Mouse (Mus musculus): ENCODE data around the gene Tlk1. TPM values are rescaled to one million over a fixed set of nuclear protein-coding genes. Genes with fewer than 3 reads are reported as not detected.

Tlk1 gene
- total and polyA plus RNA-seq, 3 experiments, result 13.1 to 37.6 (median 17.4) TPM

DNA sequence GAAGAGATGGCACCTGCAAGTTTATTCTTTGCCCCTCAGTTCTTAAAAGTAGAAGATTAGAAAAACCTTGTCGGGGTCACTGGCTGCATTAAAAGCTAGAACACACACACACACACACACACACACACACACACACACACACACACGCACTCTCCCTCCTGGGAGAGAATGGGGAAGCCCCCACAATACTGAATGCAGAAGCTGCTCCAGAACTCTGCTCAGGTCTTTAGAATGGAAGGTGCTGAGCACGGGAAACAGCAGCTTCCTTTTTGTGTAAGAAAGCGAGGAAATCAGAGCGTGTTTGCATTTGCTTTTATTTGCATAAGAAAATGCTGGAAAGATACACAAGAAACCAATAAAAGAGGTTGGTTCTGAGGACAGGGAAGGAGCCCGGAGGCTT is 45.3 kb upstream of the Tlk1 start:
- Histone ChIP-seq H3K9me3 (replicated peaks; ENCODE audit: low read length) (no peaks in the 10 kb centered on the region), H3K27me3 (replicated peaks) (peaks cover 3% of the 10 kb centered on the region), H3K4me3 (replicated peaks in 1 of 3; ENCODE audit: low read depth in 2 of 3, low read length in 2 of 3, poor library complexity in 1 of 3) (no peak overlapping the region), H3K27ac (ENCODE audit: insufficient read depth, low read depth) (no peak overlapping the region), H3K9ac (ENCODE audit: insufficient read depth, low read depth) (no peak overlapping the region), H3K4me2 (ENCODE audit: insufficient read depth, low read depth, poor library complexity, severe bottlenecking) (peak overlapping the region; percentile 87), H3K4me1 (ENCODE audit: control insufficient read depth in 1 of 2, insufficient read depth in 2 of 2) (peaks cover 14 to 35% of the 10 kb centered on the region in 2 experiments), H3K79me2 (replicated peaks; ENCODE audit: control insufficient read depth, extremely low read depth, insufficient read depth, poor library complexity, severe bottlenecking) (no peaks in the 10 kb centered on the region), H3K36me3 (replicated peaks in 1 of 2; ENCODE audit: control insufficient read depth in 1 of 2, insufficient read depth in 1 of 2, low read length in 1 of 2) (no peaks in the 10 kb centered on the region)
- in situ Hi-C loops (cut with MboI; ENCODE audit: low pct_ligation_motif_present, low pct_unique_long_range_greater_than_20kb, low sequenced_read_pairs), result no loop called here
- TF ChIP-seq MAFK (IDR thresholded peaks at IDR 0.05; ENCODE audit: insufficient replicate concordance, low read length), result peak; percentile 89
- TF ChIP-seq EP300 (IDR thresholded peaks at IDR 0.05; ENCODE audit: low read length), result peak; percentile 86
- no peak for TF ChIP-seq E2F4 (IDR thresholded peaks at IDR 0.05; ENCODE audit: insufficient replicate concordance, low read depth, low read length)
- TF ChIP-seq HCFC1 (IDR thresholded peaks at IDR 0.05; ENCODE audit: low read depth, low read length), result 0 out of 2 replicates have a peak, but pooled peaks have one; percentile 43
- TF ChIP-seq ETS1 (conservative IDR thresholded peaks at IDR 0.05; ENCODE audit: low read depth, low read length), result peak; percentile 82
- TF ChIP-seq USF1 (IDR thresholded peaks at IDR 0.05; ENCODE audit: low read depth, low read length), result no peak
- TF ChIP-seq CHD2 (IDR thresholded peaks at IDR 0.05; ENCODE audit: low read length), result peak; percentile 41; the same call in 1 of the 2 replicates
- TF ChIP-seq UBTF (IDR thresholded peaks at IDR 0.05; ENCODE audit: low read depth, low read length), result no peak
- TF ChIP-seq ZMIZ1 (IDR thresholded peaks at IDR 0.05; ENCODE audit: low read depth, low read length), result no peak
- peak; percentile 31; the same call in 1 of the 2 replicates for TF ChIP-seq SMC3 (IDR thresholded peaks at IDR 0.05; ENCODE audit: low read depth, low read length)
- peak; percentile 83; the same call in 1 of the 2 replicates for TF ChIP-seq RCOR1 (conservative IDR thresholded peaks at IDR 0.05; ENCODE audit: low read depth, low read length)
- no peak for TF ChIP-seq CTCF (conservative IDR thresholded peaks at IDR 0.05 in 1 of 2, IDR thresholded peaks at IDR 0.05 in 1 of 2; ENCODE audit: low read depth in 2 of 2, low read length in 2 of 2)
- no peak for TF ChIP-seq ZKSCAN1 (IDR thresholded peaks at IDR 0.05; ENCODE audit: borderline replicate concordance, low read depth, low read length)
- TF ChIP-seq PAX5 (IDR thresholded peaks at IDR 0.05; ENCODE audit: low read length), result no peak
- TF ChIP-seq KAT2A (IDR thresholded peaks at IDR 0.05; ENCODE audit: insufficient replicate concordance, low read length), result 0 out of 2 replicates have a peak, but pooled peaks have one; percentile 57
- no peak for TF ChIP-seq MAZ (IDR thresholded peaks at IDR 0.05; ENCODE audit: low read depth, low read length)
- peak; percentile 57; the same call in 1 of the 2 replicates for TF ChIP-seq ELF1 (IDR thresholded peaks at IDR 0.05; ENCODE audit: low read depth, low read length)
- TF ChIP-seq MEF2A (IDR thresholded peaks at IDR 0.05; ENCODE audit: borderline replicate concordance, low read depth, low read length), result peak; percentile 82; the same call in 1 of the 2 replicates
- peak; percentile 46; the same call in 1 of the 2 replicates for TF ChIP-seq NRF1 (IDR thresholded peaks at IDR 0.05; ENCODE audit: low read depth, low read length)
- no peak for TF ChIP-seq MXI1 (IDR thresholded peaks at IDR 0.05; ENCODE audit: low read depth, low read length)
- TF ChIP-seq JUN (IDR thresholded peaks at IDR 0.05; ENCODE audit: insufficient read depth, low read depth, low read length), result 0 out of 2 replicates have a peak, but pooled peaks have one; percentile 10
- TF ChIP-seq SIN3A (IDR thresholded peaks at IDR 0.05; ENCODE audit: low read length), result no peak
- TF ChIP-seq MYC (IDR thresholded peaks at IDR 0.05; ENCODE audit: low read depth, low read length), result no peak
- TF ChIP-seq ZNF384 (IDR thresholded peaks at IDR 0.05; ENCODE audit: low read depth, low read length), result peak; percentile 54
- TF ChIP-seq JUND (conservative IDR thresholded peaks at IDR 0.05; ENCODE audit: low read depth, low read length), result no peak
- peak; percentile 67; the same call in 1 of the 2 replicates for TF ChIP-seq TCF12 (IDR thresholded peaks at IDR 0.05; ENCODE audit: low read depth, low read length)
- no peak for TF ChIP-seq TBP (conservative IDR thresholded peaks at IDR 0.05; ENCODE audit: low read depth, low read length)
- no peak for TF ChIP-seq USF2 (conservative IDR thresholded peaks at IDR 0.05; ENCODE audit: low read depth, low read length)
- TF ChIP-seq GABPA (IDR thresholded peaks at IDR 0.05; ENCODE audit: insufficient replicate concordance, low read depth, low read length), result no peak
- TF ChIP-seq CHD1 (IDR thresholded peaks at IDR 0.05; ENCODE audit: low read depth, low read length), result no peak
- no peak; the same call in 1 of the 2 replicates for TF ChIP-seq RAD21 (IDR thresholded peaks at IDR 0.05; ENCODE audit: low read depth, low read length)
- no peak for TF ChIP-seq ZC3H11A (IDR thresholded peaks at IDR 0.05; ENCODE audit: low read depth, low read length)
- TF ChIP-seq IRF4 (IDR thresholded peaks at IDR 0.05; ENCODE audit: low read depth, low read length), result peak; percentile 93
- no peak for TF ChIP-seq NELFE (IDR thresholded peaks at IDR 0.05; ENCODE audit: low read depth, low read length)
- no peak for TF ChIP-seq MAX (IDR thresholded peaks at IDR 0.05; ENCODE audit: low read length)
- TF ChIP-seq POLR2A (IDR thresholded peaks at IDR 0.05; ENCODE audit: low read depth, low read length), result no peak
- no peak for TF ChIP-seq POLR2AphosphoS2 (IDR thresholded peaks at IDR 0.05; ENCODE audit: low read depth, low read length)
- peak; percentile 94 for TF ChIP-seq BHLHE40 (IDR thresholded peaks at IDR 0.05; ENCODE audit: low read depth, low read length)
- dilution Hi-C loops (cut with MboI; ENCODE audit: extremely low pct_ligation_motif_present, extremely low pct_unique_long_range_greater_than_20kb, low sequenced_read_pairs), result no loop called here
- peak; percentile 85 for DNase-seq (ENCODE audit: extremely low read depth)

All from CH12.LX (cell line).